Mouse (Mus musculus): Measurements from ENCODE around the gene Ppp1r13b.

DNA sequence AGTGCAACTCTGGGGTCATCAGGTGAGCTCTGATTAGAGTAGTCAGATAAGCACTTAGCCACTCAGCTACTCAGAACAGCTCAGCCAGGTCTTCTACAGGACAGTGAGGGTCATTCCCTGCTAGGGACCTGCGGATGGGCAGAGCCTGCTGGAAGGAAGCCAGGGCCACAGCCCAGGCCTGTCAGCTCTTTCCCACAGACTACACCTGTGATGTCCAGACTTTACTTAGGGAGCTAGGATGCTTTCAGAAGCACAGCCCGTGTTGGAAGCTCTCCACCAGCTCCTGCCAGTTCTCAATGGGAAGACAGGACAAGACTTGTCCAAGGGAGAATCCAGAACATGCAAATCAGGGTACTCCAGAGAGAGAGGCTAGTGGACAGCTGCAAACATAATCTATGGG lies 26.1 kb upstream of the Ppp1r13b start:
- TF ChIP-seq CTCF (IDR thresholded peaks at IDR 0.05; ENCODE audit: low read depth) (no peak), EP300 (optimal IDR thresholded peaks at IDR 0.05) (no peak)
